Mouse (Mus musculus) neural tube, embryonic 13.5 days (tissue): Measurements from ENCODE around the gene Slc4a2. TPM values are rescaled to one million over a fixed set of nuclear protein-coding genes. Genes with fewer than 3 reads are reported as not detected.

Experiments
- ATAC-seq: fragments of 200-750 bp; cut with Nextera tagmentation; 2 replicates; pipeline ENCODE4 v1.8.0; 2017; ENCODE audit warnings: low read depth, mild to moderate bottlenecking, moderate TSS enrichment, moderate library complexity
- H3K27ac ChIP-seq: fragments of 300-500 bp; sonication (generic); replicated peaks from 2 replicates; pipeline ENCODE4 v1.5.1; 2015; ENCODE audit warnings: moderate library complexity, mild to moderate bottlenecking, inconsistent platforms
- H3K27me3 ChIP-seq: fragments of 300-500 bp; sonication (generic); 2 replicates; pipeline ENCODE4 v1.6.1; 2015; ENCODE audit warnings: mild to moderate bottlenecking, inconsistent platforms
- H3K36me3 ChIP-seq: fragments of 300-500 bp; sonication (generic); 2 replicates; pipeline ENCODE4 v1.6.1; 2015; ENCODE audit warnings: mild to moderate bottlenecking, inconsistent platforms
- H3K4me1 ChIP-seq: fragments of 300-500 bp; sonication (generic); replicated peaks from 2 replicates; pipeline ENCODE4 v1.6.1; 2015; ENCODE audit warnings: inconsistent platforms
- H3K4me2 ChIP-seq: fragments of 300-500 bp; sonication (generic); 2 replicates; pipeline ENCODE4 v1.6.1; 2015; ENCODE audit warnings: inconsistent platforms, mild to moderate bottlenecking, moderate library complexity
- H3K4me3 ChIP-seq: fragments of 300-500 bp; sonication (generic); 2 replicates; pipeline ENCODE4 v1.5.1; 2015; ENCODE audit warnings: mild to moderate bottlenecking, inconsistent platforms
- H3K9ac ChIP-seq: fragments of 300-500 bp; sonication (generic); 2 replicates; pipeline ENCODE4 v1.6.1; 2015; ENCODE audit warnings: moderate library complexity, mild to moderate bottlenecking, inconsistent platforms
- H3K9me3 ChIP-seq: fragments of 300-500 bp; sonication (generic); 2 replicates; pipeline ENCODE4 v1.6.1; 2016; ENCODE audit warnings: inconsistent platforms
- WGBS: fragments of 180-500 bp; shearing (Covaris S2); methylation state at CpG from one replicate; pipeline ENCODE4 v1.1.7; 2015; 5-methylcytosine and 5-hydroxymethylcytosine counted together
- polyA plus RNA-seq: library from polyadenylated mRNA; unstranded; fragments of >200 nt; fragmentation: Nextera tagmentation; extraction: Ambion mirVana; gene quantifications from 2 replicates; pipeline ENCODE4 v1.2.1, GENCODE M21; 2015

Gene Slc4a2
- polyA plus RNA-seq, 1 experiment from 2014 or later, result 18.5 TPM

DNA sequence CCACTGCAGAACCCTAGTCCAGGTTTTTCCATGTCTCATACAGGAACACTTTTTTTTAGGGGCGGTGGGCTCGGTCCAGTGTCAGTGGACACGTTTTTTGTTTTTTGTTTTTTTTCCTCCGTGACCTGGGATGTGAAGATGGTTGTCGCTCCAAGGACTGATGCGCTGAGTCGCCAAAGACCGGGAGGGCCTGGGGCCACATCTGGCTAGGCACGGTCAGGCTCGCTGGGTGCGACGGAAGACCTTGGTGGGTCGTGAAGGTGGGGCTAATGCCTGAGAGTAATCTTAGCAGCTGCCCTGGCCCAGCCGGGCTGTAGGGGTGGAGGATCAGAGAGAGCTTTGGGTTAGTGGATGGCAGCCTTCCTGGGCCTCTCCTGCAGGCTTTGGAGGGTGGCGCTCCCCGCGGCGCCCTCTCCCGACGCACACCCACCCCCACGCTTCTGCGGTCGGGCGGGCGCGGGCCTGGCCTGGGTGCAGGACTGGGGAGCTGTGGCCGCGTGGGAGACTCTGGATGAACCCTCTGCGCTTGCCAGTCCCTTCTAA is 29.1 kb downstream of the Slc4a2 start:
- peak overlapping the region; percentile 97 for H3K27ac ChIP-seq
- ATAC-seq, result peak; percentile 8; the same call in 1 of the 2 replicates
- peaks cover 54% of the 10 kb centered on the region for H3K4me1 ChIP-seq
- peak overlapping the region; percentile 86 for H3K4me2 ChIP-seq
- under 1% methylated on average over 29 of the region's 29 CpGs for WGBS
- peak overlapping the region; percentile 96 for H3K4me3 ChIP-seq
- peaks cover 8% of the 10 kb centered on the region for H3K36me3 ChIP-seq
- peak overlapping the region; percentile 99 for H3K9ac ChIP-seq
- no peaks in the 10 kb centered on the region for H3K9me3 ChIP-seq
- no peaks in the 10 kb centered on the region for H3K27me3 ChIP-seq

GRCm38 (mm10) chr5:24453283-24453984 is 29.8 kb downstream of the Slc4a2 start:
- Histone ChIP-seq H3K27ac (peak overlapping the region; percentile 97), H3K9me3 (no peaks in the 10 kb centered on the region), H3K4me2 (peak overlapping the region; percentile 86), H3K36me3 (peaks cover 14% of the 10 kb centered on the region), H3K4me1 (peaks cover 49% of the 10 kb centered on the region), H3K9ac (peak overlapping the region; percentile 99), H3K27me3 (no peaks in the 10 kb centered on the region), H3K4me3 (peak overlapping the region; percentile 96)
- 6% methylated on average over 5 of the region's 5 CpGs for WGBS
- no peak for ATAC-seq

DNA sequence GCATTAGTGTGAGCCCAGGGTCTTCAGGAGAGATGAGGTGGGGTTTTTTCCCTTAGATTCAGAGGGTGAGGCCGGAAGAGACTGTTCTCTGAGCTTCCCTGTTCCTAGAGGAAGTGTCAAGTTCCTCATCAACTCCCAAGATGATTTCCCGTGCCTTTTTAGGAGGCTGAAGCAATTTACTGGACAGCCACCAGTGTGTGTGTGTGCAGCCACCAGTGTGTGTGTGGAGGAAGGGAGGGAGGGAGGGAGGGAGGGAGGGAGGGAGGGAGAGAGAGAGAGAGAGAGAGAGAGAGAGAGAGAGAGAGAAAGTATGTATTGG is 30.3 kb downstream of the Slc4a2 start:
- peak overlapping the region; percentile 86 for H3K4me2 ChIP-seq
- no peaks in the 10 kb centered on the region for H3K9me3 ChIP-seq
- H3K4me1 ChIP-seq, result peaks cover 49% of the 10 kb centered on the region
- 0% methylated on average over 2 of the region's 2 CpGs for WGBS
- peaks cover 14% of the 10 kb centered on the region for H3K36me3 ChIP-seq
- ATAC-seq, result no peak
- H3K27me3 ChIP-seq, result no peaks in the 10 kb centered on the region
- H3K27ac ChIP-seq, result peak overlapping the region; percentile 97
- H3K9ac ChIP-seq, result peak overlapping the region; percentile 99
- peak overlapping the region; percentile 96 for H3K4me3 ChIP-seq

DNA sequence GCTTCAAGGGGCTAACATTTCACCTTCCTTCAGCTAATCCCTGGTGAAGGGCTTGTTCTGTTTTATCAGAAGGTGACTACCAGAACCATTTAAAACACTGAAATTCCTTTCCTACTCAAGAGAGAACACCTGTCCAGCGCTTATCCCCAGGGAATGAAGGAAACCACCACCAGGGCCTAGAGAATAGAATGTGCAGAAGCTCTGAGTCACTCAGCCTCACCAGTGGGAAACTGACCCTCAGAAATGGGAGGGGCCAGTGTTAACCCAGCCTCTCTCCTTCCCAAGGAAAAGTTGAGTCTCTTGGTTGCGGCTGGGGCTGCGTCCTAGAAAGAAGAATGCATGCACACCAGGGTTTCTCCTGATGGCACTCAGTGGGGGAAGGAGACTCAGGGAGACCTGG is 31.4 kb downstream of the Slc4a2 start:
- Histone ChIP-seq H3K4me3 (peak overlapping the region; percentile 13), H3K27me3 (no peaks in the 10 kb centered on the region), H3K4me1 (peaks cover 49% of the 10 kb centered on the region), H3K9me3 (no peaks in the 10 kb centered on the region), H3K4me2 (peak overlapping the region; percentile 86), H3K9ac (peak overlapping the region; percentile 99), H3K36me3 (peaks cover 16% of the 10 kb centered on the region), H3K27ac (peak overlapping the region; percentile 97)
- WGBS, result 52% methylated on average over 3 of the region's 3 CpGs
- no peak for ATAC-seq

GRCm38 (mm10) chr5:24455613-24456012 is 32.0 kb downstream of the Slc4a2 start:
- H3K4me3 ChIP-seq, result peak overlapping the region; percentile 13
- ATAC-seq, result no peak
- H3K4me2 ChIP-seq, result peak overlapping the region; percentile 86
- peaks cover 49% of the 10 kb centered on the region for H3K4me1 ChIP-seq
- peak overlapping the region; percentile 99 for H3K9ac ChIP-seq
- H3K27me3 ChIP-seq, result no peaks in the 10 kb centered on the region
- peaks cover 19% of the 10 kb centered on the region for H3K36me3 ChIP-seq
- H3K9me3 ChIP-seq, result no peaks in the 10 kb centered on the region
- 54% methylated on average over 7 of the region's 7 CpGs for WGBS
- H3K27ac ChIP-seq, result peak overlapping the region; percentile 97

DNA sequence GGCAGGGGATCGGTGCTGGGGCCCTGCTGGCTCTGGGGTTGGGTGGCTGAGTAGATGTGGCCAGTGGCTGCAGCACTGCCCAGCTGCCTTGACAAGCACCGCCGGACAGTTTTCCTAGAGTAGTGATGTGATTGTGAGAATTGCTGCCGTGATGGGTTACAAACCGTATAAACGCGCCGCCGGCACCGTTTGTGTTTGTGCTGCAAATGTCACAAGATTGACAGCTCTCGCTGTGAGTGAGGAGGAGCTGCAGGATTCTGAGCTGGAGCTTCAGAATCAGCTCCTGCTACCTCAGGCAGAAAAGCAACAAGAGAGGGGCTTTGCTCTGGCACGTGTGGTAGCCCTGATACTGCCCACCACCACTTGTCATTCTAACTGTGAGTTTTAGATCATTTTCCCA is 43.1 kb downstream of the Slc4a2 start:
- Histone ChIP-seq H3K27ac (no peak overlapping the region), H3K9me3 (no peaks in the 10 kb centered on the region), H3K9ac (no peak overlapping the region), H3K4me2 (no peak overlapping the region), H3K27me3 (no peaks in the 10 kb centered on the region; the same call in 1 of the 2 replicates), H3K4me1 (peaks cover 41% of the 10 kb centered on the region), H3K4me3 (no peak overlapping the region), H3K36me3 (0 out of 2 replicates have a peak, but pooled peaks cover under 1% of the 10 kb centered on the region)
- 63% methylated on average over 12 of the region's 12 CpGs for WGBS
- ATAC-seq, result no peak

DNA sequence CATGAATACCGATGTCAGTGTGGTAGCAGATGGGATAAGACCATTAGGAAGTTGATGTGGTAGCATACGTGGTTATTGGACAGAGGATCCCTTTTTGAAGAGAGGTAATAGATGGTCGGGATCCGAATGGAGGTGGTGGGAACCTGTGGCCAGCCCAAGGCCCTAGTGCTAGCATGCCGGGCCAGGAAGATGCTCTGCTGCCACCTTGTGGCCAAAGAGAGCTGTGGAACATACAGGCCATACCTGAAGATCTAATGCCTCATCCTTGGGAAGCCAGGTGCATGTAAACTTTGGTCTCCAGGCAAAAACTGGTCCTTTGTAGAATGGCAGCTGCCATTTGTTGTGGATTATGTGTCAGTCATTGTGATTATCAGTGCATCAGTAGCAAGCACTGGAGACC is 47.0 kb downstream of the Slc4a2 start:
- H3K4me1 ChIP-seq, result peaks cover 62% of the 10 kb centered on the region

GRCm38 (mm10) chr5:24472884-24473619 is 49.4 kb downstream of the Slc4a2 start:
- no peak for ATAC-seq
- 32% methylated on average over 7 of the region's 7 CpGs for WGBS

More for the DNA sequence above, 47.0 kb downstream of the Slc4a2 start:
- peak; percentile 68 for ATAC-seq
- no peak overlapping the region for H3K9ac ChIP-seq
- peaks cover 36% of the 10 kb centered on the region for H3K27me3 ChIP-seq
- no peak overlapping the region for H3K27ac ChIP-seq
- H3K36me3 ChIP-seq, result no peaks in the 10 kb centered on the region
- no peaks in the 10 kb centered on the region for H3K9me3 ChIP-seq
- no peak overlapping the region for H3K4me3 ChIP-seq
- no peak overlapping the region for H3K4me2 ChIP-seq
- WGBS, result 12% methylated on average over 5 of the region's 5 CpGs

DNA sequence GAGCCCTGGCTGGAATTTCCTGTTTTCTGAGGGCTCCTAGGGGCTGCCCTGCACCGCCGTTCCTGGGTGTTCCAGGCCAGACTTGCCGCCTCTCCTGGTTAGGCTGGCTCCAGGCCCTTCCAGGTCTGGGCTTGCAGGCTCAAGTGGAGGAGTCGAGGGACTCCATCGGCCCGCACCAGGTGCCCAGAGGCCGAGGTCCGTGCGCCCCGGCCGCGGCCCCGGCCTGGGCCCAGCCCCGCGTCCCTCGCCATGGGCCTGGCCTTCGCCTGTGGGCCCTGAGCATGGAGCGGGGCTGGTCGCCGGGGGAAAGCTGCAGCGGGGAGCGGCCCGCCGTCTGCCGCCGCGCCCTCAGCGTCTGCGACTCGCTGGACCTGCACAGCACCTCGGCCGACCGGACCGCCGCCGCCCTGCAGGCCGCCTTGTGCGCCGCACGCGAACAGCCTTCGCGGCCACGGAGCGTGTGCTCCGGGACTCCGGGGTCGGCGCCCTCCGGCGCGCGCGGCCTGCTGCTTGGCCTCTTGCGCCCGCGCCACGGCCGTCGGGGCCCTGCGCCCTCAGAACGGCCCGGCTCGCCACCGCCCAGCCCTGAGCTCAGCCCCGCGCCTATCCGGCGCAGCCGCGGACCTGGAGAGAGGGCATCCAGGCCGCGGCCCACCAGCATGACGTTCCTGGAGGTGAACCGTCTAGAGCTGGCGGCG is 50.5 kb downstream of the Slc4a2 start:
- Histone ChIP-seq H3K9me3 (no peaks in the 10 kb centered on the region), H3K4me1 (peaks cover 50% of the 10 kb centered on the region), H3K4me2 (peak overlapping the region; percentile 70), H3K36me3 (peaks cover 27% of the 10 kb centered on the region), H3K9ac (peak overlapping the region; percentile 69), H3K4me3 (peak overlapping the region; percentile 41), H3K27me3 (peaks cover 36% of the 10 kb centered on the region), H3K27ac (0 out of 2 replicates have a peak overlapping the region, but pooled peaks have one; percentile 13)
- 3% methylated on average over 70 of the region's 77 CpGs for WGBS
- ATAC-seq, result 0 out of 2 replicates have a peak, but pooled peaks have one; percentile 15

More at GRCm38 (mm10) chr5:24472884-24473619, 49.4 kb downstream of the Slc4a2 start:
- Histone ChIP-seq H3K36me3 (peaks cover 17% of the 10 kb centered on the region), H3K4me2 (no peak overlapping the region), H3K27me3 (peaks cover 36% of the 10 kb centered on the region), H3K9me3 (no peaks in the 10 kb centered on the region), H3K4me3 (no peak overlapping the region), H3K4me1 (peaks cover 53% of the 10 kb centered on the region), H3K9ac (0 out of 2 replicates have a peak overlapping the region, but pooled peaks have one; percentile 17), H3K27ac (no peak overlapping the region)

GRCm38 (mm10) chr5:24474723-24475261 is 51.2 kb downstream of the Slc4a2 start:
- H3K9ac ChIP-seq, result peak overlapping the region; percentile 69
- 0 out of 2 replicates have a peak, but pooled peaks have one; percentile 5 for ATAC-seq
- no peaks in the 10 kb centered on the region for H3K9me3 ChIP-seq
- H3K4me2 ChIP-seq, result peak overlapping the region; percentile 70
- H3K4me3 ChIP-seq, result peak overlapping the region; percentile 41
- 4% methylated on average over 66 of the region's 67 CpGs for WGBS
- 0 out of 2 replicates have a peak overlapping the region, but pooled peaks have one; percentile 13 for H3K27ac ChIP-seq
- H3K36me3 ChIP-seq, result peaks cover 33% of the 10 kb centered on the region
- peaks cover 36% of the 10 kb centered on the region for H3K27me3 ChIP-seq
- peaks cover 45% of the 10 kb centered on the region for H3K4me1 ChIP-seq

DNA sequence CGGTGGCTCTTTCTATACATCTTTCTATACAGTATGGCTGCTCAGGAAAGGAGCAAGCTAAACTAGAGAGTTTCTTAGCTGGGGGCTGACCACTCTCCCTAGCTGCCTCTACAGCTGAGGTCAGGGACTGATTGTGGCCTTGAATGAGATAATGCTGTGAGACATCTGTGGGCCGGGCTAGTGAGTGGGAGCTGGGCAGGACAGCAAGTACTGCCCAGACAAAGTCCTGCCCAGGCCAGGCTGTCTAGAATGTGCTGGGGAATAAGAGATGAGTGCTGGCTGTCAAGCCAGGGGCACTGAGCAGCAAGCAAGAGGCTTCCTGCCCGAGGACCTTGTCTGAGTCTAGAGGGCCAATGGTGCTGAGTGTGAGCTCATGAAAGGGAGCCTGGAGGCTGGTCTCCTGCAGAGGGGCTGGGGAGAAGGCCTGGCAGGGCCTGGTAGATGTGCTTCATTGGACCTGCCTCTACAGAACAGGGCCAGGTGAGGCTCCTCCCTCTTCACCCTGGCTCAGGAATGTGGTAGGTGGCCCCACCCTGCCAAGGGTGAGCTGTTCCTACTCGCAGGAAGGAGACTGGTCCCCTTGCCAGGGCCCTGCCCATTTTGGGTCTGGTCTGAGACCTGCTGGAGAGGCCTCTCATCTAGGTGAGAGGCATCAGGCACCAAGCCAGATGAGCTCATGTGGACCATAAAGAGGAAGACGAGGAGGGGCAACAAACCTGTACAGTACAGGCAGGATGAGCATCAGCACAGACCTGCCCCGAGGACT is 52.0 kb downstream of the Slc4a2 start:
- ATAC-seq, result no peak
- H3K9ac ChIP-seq, result peak overlapping the region; percentile 69
- no peak overlapping the region for H3K27ac ChIP-seq
- H3K4me1 ChIP-seq, result peaks cover 44% of the 10 kb centered on the region
- peak overlapping the region; percentile 70 for H3K4me2 ChIP-seq
- peaks cover 42% of the 10 kb centered on the region for H3K36me3 ChIP-seq
- H3K9me3 ChIP-seq, result no peaks in the 10 kb centered on the region
- H3K4me3 ChIP-seq, result peak overlapping the region; percentile 41
- peaks cover 36% of the 10 kb centered on the region for H3K27me3 ChIP-seq
- WGBS, result 81% methylated on average over 6 of the region's 6 CpGs
